Mouse (Mus musculus): ENCODE data around the gene Btg3.
A peak's percentile ranks its signal among the peaks of the same experiment; 100 is the strongest.
"Not testable (repeated sequence)": the region's sequence is repeated elsewhere in the genome, so short reads cannot be mapped to it uniquely, and the experiment has no call there.

The Btg3 gene

GRCm38 (mm10) chr16:78376745-78377570 is at the start of gene Btg3:
TSS of gene Btg3 (minus strand) at chr16:78377192.
- DNase-seq, result peak; percentile 61 to 82

GRCm38 (mm10) chr16:78417733-78418132 is 40.7 kb upstream of the Btg3 start:
- no peak for DNase-seq

GRCm38 (mm10) chr16:78416500-78416899 is 39.5 kb upstream of the Btg3 start:
- DNase-seq, result no peak

GRCm38 (mm10) chr16:78409991-78410390 is 33.0 kb upstream of the Btg3 start:
- no peak for DNase-seq

GRCm38 (mm10) chr16:78407855-78408254 is 30.9 kb upstream of the Btg3 start:
- DNase-seq, result no peak

GRCm38 (mm10) chr16:78406657-78407056 is 29.7 kb upstream of the Btg3 start:
- no peak for DNase-seq

GRCm38 (mm10) chr16:78402316-78402715 is 25.3 kb upstream of the Btg3 start:
- DNase-seq, result no peak

GRCm38 (mm10) chr16:78399423-78399822 is 22.4 kb upstream of the Btg3 start:
- DNase-seq, result no peak

- DNase-seq, result no peak
These were observed 21.7 kb upstream of the Btg3 start for GRCm38 (mm10) chr16:78398734-78399133.

GRCm38 (mm10) chr16:78391354-78391753 is 14.4 kb upstream of the Btg3 start:
- DNase-seq, result no peak

- DNase-seq, result peak; percentile 34 to 43
These were observed 13.0 kb upstream of the Btg3 start for GRCm38 (mm10) chr16:78389986-78390385.

- no peak for DNase-seq
These were observed 12.1 kb upstream of the Btg3 start for GRCm38 (mm10) chr16:78389122-78389521.

- no peak for DNase-seq
These were observed 1.5 kb upstream of the Btg3 start for GRCm38 (mm10) chr16:78378493-78378892.

- peak; percentile 21 to 27 for DNase-seq
These were observed 936 bp downstream of the Btg3 start for GRCm38 (mm10) chr16:78375821-78376691.

GRCm38 (mm10) chr16:78375222-78375621 is 1.8 kb downstream of the Btg3 start:
- DNase-seq, result no peak

- DNase-seq, result no peak
These were observed 3.2 kb downstream of the Btg3 start for GRCm38 (mm10) chr16:78373743-78374142.

GRCm38 (mm10) chr16:78372786-78373185 is 4.2 kb downstream of the Btg3 start:
- no peak for DNase-seq

- no peak for DNase-seq
These were observed 5.4 kb downstream of the Btg3 start for GRCm38 (mm10) chr16:78371491-78372046.

GRCm38 (mm10) chr16:78364554-78364953 is 12.4 kb downstream of the Btg3 start:
- not testable (repeated sequence) for DNase-seq

GRCm38 (mm10) chr16:78361466-78361865 is 15.5 kb downstream of the Btg3 start:
- DNase-seq, result no peak

- no peak for DNase-seq
These were observed 19.2 kb downstream of the Btg3 start for GRCm38 (mm10) chr16:78357757-78358156.

GRCm38 (mm10) chr16:78347328-78347926 is 29.6 kb downstream of the Btg3 start:
- DNase-seq, result no peak

Data from cerebellum, postnatal 25 days (tissue).